Mouse (Mus musculus) layer of hippocampus, adult 18-20 months (tissue): ENCODE results near the gene Vamp2. TPM values are rescaled to one million over a fixed set of nuclear protein-coding genes. Genes with fewer than 3 reads are reported as not detected.
A peak's percentile ranks its signal among the peaks of the same experiment; 100 is the strongest.

Experiments used
- DNase-seq, 2 experiments: peaks; one replicate each; pipeline ENCODE4 v3.0.0; 2022; ENCODE audit warnings: low spot score in 2 of 2
- total RNA-seq, 2 experiments: library from RNA; stranded (reverse); gene quantifications; 2 replicates each; pipeline ENCODE4 v1.2.3; 2021

The Vamp2 gene
- total RNA-seq, 2 experiments from 2014 or later, result 995 to 1,010 TPM

GRCm38 (mm10) chr11:69110319-69111046, 22.2 kb downstream of the Vamp2 start:
- DNase-seq, result peak; percentile 83 to 93

GRCm38 (mm10) chr11:69111051-69111810, 22.9 kb downstream of the Vamp2 start:
- DNase-seq, result peak in 1 of 2 experiments; percentile 50

DNA sequence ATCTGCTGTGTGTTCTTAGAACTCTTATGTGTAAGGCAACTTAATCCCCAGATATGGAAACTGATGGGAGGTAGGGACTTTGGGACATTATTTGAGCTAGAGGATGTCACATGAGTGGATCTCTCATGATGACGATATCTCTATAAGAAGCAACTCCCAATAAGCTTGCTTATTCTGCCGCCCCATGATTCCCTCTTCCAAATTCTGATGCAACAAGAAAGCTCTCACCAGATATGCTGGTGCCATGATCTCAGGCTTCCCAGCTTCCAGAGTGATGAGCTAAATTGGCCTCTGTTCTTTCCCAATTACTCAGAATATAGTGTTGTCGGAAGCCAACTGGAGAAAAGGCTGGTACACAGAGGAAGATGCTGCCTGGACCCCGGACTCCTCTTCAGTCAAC, 23.6 kb downstream of the Vamp2 start:
- DNase-seq, result peak in 1 of 2 experiments; percentile 17

GRCm38 (mm10) chr11:69114018-69114417, 25.7 kb downstream of the Vamp2 start:
- no peak for DNase-seq

DNA sequence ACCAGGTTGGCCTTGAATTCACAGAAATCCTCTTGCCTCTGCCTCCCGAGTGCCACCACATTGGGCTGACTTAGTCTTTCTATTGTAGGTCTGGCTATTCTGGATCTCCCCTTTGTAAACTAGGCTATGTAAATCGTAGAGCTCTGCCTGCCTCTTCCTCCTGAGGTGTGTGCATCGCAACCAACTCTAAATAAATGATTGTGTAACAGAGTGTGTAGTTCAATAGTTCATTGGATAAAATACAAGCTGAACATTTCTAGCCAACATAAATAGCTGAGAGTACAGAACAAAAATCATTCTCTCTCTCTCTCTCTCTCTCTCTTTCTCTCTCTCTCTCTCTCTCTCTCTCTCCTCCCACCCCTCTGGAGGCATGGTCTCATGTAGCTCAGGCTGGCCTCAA, 26.3 kb downstream of the Vamp2 start:
- DNase-seq, result no peak

DNA sequence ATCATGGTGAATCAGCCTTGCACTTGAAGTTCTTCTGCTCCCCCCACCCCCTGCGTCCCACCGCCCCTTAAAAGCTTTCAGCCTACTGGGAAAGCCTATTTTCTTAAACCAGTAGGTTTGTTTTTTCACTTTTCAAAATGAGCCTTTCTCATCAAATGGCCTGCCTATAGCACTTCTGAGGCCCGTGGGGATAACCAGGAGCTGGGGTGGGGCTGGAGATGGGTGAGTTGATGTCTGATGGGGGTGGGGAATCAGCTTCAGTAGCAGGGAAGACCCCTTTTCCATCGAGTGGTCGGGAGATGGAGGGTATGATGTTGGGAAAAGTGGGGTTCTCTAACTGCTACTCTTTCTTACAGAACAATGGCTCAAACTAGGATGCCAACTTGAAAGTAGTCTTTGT, 28.6 kb downstream of the Vamp2 start:
- DNase-seq, result no peak

DNA sequence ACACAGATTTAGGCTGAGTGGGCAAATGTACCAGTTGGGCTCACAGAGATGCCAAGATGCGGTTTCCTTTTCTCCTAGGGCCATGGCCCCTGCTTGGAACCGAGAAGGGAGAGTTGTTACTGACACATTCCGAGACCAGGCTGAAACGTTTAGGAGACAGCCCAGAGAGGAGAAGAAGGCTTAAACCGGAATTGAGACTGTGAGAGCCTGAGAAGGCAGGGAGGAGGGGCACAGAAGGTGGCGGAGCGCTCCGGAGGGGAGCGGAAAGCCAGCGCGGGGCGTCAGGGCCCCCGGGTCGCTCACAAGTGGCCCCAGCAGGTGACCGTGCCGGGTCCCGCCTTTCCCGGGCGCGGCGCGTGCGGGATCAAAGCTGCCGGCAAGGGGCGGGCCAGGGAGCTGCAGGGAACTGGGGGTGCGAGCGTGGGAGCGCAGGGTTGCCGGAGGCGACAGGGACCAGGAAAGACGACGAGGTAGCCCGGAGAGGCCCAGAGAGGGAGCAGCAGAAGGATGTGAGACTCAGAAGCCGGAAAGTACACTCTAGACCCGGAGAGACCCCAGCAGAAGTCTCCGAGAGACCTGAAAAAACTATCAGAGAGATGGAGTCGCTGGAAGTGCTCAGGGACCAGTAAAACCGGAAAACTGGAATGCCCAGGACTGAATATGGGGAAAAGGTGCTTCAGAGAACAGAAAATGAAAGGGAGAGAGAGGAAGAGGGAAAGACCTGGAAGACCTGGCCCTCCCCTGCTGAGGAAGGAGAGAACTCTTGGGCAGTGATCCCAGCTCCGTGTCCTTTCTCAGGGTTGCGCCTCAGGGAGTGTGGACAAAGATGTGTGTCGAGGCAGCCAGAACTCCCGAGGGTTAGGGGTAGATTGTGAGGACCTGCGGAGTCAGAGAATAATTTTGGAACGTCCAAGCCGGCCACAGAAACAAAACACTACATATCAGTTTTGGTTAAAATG, 29.7 kb downstream of the Vamp2 start:
- DNase-seq, result peak in 1 of 2 experiments; percentile 52

GRCm38 (mm10) chr11:69118765-69119164, 30.5 kb downstream of the Vamp2 start:
- DNase-seq, result peak; percentile 76 to 93

GRCm38 (mm10) chr11:69119446-69120155, 31.3 kb downstream of the Vamp2 start:
- no peak for DNase-seq

DNA sequence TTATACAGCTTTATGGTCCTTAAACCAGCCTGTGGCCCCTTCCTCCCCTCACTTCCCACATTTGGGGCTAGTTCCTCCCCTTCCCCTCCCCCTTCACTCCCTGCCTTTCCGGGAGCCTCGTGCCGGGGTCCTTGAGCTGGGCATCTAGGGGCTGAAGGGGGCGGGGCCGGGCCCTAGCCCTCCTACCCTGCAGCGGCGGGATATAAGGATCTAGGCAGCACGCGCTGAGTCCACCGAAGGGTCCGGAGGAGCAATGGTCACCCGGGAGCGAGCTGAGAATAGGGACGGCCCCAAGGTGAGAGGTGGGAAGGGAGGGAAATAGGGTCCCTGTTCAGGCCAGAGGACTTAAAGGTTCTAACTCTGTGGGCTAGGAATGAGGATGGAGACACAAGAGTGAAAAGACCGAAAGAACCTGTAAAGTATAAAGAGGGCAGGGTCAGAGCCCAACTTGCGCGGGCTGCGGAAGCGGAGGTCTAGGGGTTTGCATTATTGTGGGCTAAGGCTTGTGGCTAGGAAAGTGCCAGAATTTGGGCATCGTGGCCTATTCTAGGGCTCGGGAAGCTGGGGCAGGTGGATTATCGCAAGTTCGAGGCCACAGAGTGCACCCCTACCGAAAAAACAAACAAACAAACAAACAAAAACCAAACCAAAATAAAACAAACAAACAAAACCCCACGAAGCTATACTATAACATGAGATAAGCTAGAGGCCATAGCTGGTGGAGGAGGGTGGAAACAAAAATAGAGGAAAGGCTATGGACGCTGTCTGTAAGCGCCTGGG, 32.1 kb downstream of the Vamp2 start, which contains the start of gene Hes7:
TSS of gene Hes7 (plus strand) at position 184 of the 780 bp plus-strand sequence.
- DNase-seq, result no peak

DNA sequence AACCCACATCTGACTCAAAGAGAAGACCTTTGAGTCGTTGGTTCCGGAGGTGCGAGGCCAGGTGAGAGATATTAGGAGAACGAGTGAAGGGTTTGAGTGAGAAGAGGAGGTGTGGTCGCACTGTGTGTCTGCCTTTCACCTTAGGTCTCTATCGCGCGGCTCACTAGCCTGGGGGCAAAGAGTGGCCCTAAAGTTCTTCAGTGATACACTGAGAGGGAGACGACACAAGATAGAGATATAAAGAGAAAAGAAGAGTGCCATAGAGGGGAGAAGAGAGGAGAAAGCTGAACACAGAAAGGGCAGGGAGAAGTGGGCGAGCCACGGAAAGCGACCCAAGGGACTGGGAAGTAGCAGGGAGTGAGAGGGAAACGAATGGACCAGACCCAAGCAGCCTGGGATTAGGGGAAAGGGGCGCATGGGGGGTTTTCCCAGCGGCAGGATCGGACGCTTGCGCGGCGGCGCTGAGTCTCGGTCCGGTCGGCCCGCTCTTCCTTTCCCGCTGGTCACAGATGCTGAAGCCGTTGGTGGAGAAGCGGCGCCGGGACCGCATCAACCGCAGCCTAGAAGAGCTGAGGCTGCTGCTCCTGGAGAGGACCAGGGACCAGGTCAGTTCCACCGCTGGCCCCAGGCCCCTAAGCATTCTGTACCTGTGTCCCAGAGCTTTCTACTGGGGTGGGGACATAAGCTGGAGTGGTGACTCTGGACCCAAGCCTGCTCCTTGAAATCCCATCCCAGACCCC, 32.9 kb downstream of the Vamp2 start:
- DNase-seq, result peak in 1 of 2 experiments; percentile 27

DNA sequence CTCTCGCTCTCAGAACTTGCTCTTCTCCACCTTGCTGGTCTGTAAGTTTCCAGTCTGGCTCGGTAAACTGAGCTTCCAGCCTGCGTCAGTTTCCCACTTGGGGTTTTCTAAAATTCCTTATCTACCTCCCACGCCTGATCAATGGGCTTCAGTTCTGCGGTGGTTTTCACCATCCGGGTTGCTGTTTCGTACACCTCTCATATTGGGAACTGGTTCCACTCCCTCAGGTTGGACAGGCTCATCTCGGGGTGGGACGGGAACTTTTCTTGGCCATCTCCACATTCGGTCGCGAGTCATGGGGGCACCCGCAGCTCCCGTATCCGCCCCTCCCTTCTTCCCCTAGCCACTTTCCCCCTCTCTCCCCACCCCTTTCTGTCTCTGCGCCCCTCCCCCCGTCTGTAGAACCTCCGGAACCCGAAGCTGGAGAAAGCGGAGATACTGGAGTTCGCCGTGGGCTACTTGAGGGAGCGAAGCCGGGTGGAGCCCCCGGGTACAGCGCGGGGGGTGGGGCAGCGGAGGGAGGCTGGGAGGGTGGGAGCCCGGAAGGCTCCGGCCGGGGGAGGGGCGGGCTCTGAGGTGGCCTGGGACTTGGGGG, 33.5 kb downstream of the Vamp2 start:
- DNase-seq, result peak in 1 of 2 experiments; percentile 38

GRCm38 (mm10) chr11:69122336-69122951, 34.2 kb downstream of the Vamp2 start, which contains the start of gene 9130213A22Rik:
Gene 9130213A22Rik, minus strand, starts transcription at chr11:69122589.
- DNase-seq, result peak; percentile 87 to 91

DNA sequence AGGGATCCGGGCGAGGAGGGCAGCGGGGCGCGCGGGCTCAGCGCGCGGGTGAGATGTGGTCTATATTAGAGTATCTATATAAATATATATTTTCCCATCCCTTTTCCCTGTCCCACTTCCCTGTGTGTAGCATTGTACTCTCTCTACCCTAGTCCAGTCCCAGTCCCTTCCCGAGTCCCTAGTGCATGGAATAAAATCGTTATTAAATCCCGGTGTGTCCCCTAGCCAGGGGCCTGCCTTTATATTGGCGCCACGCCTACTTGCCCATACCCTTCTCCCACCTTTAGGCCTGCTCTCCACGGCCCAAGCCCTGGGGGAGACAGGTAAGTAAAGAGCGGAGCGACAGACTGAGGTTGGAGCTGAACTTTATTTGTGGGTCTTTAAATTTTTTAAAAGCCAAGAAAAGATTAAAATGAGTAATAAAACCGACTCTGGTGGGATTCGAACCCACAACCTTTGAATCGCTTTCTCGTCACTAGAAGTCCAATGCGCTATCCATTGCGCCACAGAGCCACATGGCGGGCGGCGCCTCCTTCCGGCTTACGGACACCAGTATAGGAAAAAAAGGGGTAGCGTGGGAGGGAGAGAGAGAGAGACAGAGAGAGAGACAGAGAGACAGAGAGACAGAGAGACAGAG, 34.9 kb downstream of the Vamp2 start:
- DNase-seq, result peak; percentile 89 to 96

DNA sequence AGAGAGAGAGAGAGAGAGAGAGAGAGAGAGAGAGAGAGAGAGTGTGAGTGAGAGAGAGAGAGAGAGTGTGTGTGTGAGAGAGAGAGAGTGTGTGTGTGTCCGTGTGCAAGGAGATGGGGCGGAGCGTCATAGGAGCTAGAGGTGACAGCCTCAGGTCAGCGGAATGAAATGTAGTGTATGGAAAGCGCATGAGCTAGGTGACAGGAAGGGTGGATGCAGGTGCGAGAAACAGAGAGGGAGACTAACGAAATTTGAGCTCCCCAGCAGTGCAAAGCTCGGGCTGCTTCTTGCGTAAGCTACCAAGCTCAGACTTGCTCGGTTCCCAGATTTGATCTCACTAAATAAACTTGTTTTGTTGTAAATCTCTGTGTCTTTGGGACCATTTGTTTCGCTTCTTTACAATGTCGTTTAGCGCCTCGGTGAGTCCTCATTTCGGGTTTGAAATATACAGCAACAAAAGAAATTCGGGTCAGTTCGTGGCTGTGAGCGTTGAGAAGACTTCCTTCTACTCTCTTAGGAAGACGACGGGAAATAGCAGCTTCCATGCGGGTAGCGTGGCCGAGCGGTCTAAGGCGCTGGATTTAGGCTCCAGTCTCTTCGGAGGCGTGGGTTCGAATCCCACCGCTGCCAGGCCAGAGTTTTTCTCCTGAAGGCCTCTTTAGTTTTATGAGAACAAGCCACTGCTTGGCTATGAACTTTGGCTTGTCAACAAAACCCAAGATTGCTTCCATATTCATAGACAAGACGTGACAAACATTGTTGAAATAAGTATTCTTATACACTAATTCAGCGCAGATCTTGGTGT, 35.6 kb downstream of the Vamp2 start:
- DNase-seq, result peak; percentile 90 to 98

DNA sequence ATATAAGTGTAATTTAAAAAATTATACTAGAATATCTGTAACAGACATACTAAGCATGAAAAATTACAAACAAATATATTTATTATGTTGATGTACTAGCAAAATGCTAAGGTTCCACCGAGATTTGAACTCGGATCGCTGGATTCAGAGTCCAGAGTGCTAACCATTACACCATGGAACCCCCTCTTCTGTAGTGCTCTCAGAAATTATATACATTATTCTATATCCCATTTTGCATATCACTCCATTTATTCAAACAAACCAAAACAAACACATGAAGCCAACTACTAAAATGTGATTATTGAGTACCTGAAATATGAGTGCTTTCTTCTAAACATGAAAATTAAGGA, 36.2 kb downstream of the Vamp2 start:
- DNase-seq, result peak in 1 of 2 experiments; percentile 84
